Mouse (Mus musculus) right cerebral cortex, adult 2 months (tissue): Measurements from ENCODE around the gene Enpep.

Experiments
- DNase-seq, 2 experiments: peaks; one replicate each; pipeline ENCODE4 v3.0.0; 2021 to 2022; ENCODE audit warnings: low spot score in 2 of 2

The Enpep gene

GRCm38 (mm10) chr3:129332586-129332985, at the start of gene Enpep:
Enpep (minus strand) TSS chr3:129332720.
- DNase-seq = no peak

DNA sequence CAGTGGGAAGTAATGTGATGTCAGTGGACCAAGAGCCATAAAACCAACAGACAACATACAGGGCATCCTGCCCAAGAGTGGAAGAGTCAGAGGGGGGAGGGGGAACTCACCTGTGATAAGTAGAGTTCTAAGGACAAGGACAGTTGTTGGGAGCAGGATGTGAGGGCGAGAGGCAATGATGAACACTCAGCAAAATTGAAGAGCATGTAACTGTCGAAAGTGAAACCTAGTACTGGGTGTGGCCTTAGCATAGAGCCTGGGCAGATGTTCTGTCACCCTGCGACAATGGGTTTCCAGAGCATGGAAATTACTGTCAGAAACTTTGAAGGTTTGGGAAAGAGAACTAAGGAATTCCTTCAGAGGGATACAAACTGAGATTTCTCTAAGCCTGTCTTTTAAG, 46.6 kb upstream of the Enpep start:
- DNase-seq = no peak

DNA sequence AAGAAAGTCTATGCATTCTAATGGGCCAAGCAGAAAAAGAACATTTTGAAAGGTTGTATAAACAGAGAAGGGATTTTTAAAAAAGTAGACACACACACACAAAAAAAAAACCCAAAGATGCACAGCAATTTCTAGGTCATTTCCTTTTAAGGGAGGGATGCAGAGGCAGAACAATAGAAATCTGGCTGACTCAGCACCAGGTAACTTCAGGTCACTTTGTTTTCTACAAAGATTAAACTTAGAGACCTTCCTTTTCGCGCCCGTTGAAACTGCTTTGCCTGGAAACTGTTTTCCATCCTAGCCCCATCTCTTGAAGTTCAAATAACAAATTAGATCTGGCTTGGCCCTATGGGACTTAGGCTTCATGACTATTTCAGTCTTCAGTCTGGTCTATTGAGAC, 42.6 kb upstream of the Enpep start:
- DNase-seq = no peak

GRCm38 (mm10) chr3:129373108-129373507, 40.6 kb upstream of the Enpep start:
- DNase-seq = no peak

DNA sequence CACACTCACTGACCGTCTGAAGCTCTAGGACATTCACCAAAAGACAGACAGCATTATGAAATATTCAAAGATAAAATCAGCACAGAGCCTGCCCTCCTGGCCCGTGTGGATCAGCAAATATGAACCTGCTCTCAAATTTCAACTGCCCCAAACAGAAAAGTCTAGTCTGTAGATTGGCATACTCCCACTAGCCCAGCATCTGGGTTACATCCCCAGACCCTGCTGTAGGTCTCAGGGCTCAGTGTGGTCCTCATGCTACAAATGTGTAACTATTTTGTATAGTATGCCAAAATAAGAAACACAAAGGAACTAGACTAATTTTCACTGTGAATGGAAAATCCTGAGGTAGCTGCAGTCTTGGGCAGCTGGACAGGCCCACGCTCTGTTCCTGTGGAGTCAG, 37.0 kb upstream of the Enpep start:
- no peak for DNase-seq

- DNase-seq = no peak
Measured at GRCm38 (mm10) chr3:129365919-129366318, 33.4 kb upstream of the Enpep start.

DNA sequence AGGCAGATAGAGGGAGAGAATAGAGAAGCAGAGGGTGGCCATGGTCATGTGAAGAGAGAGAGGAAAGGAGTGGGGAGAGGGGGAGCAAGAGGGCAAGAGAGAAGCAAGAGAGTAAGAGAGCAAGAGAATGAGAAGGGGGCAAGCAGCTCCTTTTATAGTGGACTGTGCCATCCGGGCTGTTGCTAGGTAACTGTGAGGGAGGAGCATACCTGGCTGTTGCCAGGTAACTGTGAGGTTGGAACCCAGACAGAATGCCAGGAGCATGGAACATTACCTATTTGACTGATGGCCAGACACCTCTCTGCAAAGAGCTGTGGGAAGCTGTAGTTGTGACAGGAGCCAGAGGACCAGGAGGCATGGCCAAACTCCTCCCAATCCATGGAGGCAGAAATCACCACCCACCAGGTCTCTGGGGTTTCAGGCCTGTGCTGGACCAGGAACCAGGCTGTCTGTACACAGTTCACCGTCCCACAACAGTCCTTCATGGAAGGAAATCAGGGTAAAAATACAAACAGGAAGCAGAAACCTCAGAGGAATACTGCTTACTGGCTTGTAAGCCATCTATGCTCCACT, 32.4 kb upstream of the Enpep start:
- no peak for DNase-seq

- no peak for DNase-seq
Measured at GRCm38 (mm10) chr3:129363426-129363825, 30.9 kb upstream of the Enpep start.

DNA sequence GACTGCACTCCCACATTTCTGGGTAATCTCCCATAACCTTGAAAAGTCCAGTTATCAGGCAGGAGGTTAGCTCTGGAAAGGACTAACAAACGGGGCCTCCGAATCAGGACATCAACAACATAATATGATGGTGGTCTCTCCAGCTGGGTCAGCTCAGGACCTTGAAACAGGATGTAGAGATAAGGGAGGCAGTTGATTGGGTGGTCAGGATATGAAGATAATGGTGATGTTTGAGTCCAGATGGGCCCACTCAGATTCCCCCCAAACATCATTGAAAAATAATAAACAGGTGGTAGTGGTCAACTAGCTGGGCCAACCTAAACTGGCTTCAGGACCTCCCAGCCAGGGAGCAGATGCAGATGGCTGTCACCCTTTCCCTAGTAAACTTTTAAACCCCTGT, 25.6 kb upstream of the Enpep start:
- no peak for DNase-seq

GRCm38 (mm10) chr3:129353901-129354300, 21.4 kb upstream of the Enpep start:
- DNase-seq = no peak

GRCm38 (mm10) chr3:129351320-129351877, 18.9 kb upstream of the Enpep start:
- no peak for DNase-seq

DNA sequence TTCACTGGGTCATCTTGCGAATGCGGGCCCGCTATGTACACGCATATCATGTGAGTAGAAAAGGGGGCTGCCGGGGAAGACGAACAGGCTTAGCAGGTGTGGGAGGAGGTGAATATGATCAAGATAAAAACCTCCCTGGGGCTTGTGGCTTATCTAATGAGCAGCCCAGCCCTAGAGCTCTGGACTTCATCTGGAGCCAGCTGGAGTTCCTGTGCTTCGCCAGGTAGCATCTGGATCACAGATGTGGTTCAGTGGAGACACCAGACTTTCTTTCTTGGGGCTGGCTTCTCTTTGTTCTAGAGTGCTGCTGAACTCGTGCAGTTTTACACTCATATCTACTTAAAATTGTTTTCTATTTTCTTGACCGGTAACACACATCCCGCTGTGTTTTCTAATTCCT, 14.8 kb upstream of the Enpep start:
- no peak for DNase-seq

DNA sequence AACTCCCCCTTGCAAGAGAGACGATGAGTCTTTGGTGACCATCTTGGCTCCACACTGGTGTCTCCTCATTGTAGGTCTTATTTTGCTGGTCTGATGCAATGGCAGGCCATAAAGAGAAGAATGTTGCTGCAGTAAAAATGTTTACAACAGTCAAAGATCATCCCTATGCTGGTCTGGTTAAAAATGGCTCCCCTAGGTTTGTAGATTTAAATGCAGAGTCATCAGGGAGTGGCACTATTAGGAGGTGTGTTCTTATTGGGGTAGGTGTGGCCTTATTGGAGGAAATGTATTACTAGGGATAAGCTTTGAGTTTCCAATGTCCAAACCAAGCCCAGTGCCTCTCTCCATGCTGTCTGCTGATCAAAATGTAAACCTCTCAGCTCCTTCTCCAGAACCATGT, 10.2 kb upstream of the Enpep start:
- DNase-seq = no peak

DNA sequence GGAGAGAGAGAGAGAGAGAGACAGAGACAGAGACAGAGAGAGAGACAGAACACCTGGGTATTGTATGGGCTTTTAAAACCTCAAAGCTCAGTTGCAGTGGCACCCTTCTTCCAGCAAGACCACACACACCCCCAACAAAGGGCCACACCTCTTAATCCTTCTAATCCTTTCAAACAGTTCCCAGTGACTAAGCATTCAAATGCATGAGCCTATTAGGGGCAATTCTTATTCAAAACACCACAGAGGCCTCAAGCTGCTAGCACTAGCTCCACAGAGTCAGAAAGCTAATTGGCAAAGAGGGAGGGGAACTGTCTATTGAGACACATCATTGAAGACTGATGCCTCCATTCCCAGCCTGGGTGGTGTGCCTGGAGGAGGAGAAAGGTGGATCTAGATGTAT, 8.5 kb upstream of the Enpep start:
- no peak for DNase-seq

GRCm38 (mm10) chr3:129338296-129339091, 6.0 kb upstream of the Enpep start:
- DNase-seq = no peak

GRCm38 (mm10) chr3:129332142-129332541, 378 bp downstream of the Enpep start:
- no peak for DNase-seq

DNA sequence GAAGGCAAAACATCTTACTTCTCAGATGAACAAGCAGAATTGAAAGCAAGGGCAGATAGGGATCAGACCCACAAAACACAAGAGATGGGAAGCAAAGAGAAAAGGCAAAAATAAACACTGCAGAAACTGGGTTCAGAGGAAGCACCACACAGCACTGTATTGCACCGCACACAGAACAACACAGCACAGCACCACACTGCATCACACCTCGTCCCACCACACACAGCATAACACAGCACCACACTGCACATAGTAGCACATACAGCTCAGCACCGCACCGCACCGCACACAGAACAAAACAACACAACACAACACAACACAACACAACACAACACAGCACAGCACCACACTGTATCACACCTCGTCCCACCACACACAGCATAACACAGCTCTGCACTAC, 1.1 kb downstream of the Enpep start:
- no peak for DNase-seq

DNA sequence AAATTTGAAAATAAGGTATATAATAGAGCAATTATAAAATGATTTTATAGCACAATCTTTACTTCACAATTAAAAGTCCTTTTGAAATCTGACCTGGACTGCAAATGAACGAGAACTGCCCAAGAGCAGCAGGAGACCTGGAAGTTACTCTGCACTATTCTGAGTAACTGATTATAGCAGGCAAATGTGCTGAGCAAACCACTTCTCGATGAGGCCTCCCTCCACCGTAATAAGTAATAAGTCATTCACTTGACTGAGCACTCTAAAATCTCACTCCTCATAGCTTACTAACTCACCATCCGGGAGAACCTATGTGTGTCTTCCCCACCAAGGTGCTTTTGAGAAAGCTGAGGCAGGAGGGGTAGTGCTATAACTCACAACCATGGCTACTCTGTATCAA, 4.5 kb downstream of the Enpep start:
- DNase-seq = no peak

DNA sequence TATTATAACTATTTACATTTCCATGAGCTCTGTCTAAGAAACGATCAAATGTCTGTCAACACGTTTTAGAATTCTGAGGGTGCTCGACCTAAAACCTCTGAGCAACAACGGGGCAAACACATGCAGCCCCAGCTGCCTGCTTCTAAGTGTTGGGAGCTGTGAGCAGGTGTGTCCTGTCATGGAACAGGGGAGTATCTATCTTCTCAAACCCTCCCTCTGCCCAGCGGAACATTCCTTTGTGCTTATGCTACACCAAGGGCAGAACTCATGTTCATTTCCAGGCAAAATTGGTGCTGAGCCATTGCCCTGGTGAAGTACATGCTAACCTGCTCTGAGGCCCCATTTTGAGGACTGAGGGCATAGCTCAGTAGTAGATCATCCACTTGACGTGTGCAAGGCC, 10.9 kb downstream of the Enpep start:
- DNase-seq = no peak

DNA sequence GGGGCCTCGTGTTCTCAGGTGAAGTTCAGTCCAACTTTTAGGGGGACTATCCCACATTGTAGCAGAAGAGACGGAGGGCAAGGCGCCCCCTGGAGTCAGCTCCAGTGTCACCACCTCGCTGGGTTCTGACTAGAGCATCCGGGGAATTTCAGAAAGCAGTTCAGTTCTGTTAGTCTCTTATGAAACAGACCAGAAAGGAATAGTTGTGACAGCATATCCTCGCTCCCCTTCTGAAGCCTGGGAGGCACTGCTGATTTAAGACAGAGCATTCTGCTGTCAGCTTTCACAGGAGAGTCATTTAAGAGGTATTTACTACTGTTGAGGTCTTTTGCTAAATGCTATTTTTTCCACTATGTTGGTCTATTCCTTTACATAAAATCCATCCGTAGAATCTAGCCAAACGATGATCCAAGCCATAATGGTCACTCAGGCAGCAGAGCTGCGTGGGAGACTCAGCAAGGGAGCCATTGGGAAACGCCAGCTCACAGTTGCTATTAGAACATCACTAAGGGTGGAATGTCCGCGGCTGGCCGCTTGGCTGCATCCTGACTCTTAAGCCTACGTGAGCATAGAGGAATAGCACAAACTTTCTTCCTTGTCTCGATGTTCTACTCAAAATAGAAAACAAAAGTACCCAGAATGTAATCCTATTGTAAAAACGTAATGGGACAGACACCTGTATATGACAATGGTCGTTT, 15.3 kb downstream of the Enpep start:
- DNase-seq = no peak

GRCm38 (mm10) chr3:129313671-129314415, 18.7 kb downstream of the Enpep start:
- DNase-seq = no peak

DNA sequence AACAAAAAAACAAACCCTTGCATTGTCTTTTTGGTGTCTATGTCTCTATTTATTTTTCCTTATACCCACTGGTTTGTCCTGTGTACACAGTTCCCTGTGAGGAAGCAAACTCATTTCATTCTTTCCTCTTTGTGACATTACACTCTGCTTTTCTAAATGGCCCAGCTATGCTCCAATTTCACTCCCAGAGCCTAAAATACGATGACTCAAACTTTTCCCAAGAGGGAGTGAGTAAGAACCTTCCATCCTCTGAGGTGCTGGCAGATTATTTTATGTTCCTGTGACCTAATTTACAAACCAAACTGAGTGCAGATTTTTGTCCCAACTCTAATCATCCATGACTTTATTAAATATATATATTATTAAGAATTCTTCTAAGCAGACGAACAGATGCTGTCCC, 19.3 kb downstream of the Enpep start:
- DNase-seq = no peak
